Mouse (Mus musculus) retina, embryonic 14.5 days (tissue): Measurements from ENCODE around the gene Hcn1.
"Not testable (repeated sequence)": the region's sequence is repeated elsewhere in the genome, so short reads cannot be mapped to it uniquely, and the experiment has no call there.

Experiments used
- DNase-seq: peaks from one replicate; pipeline ENCODE4 v3.0.0-alpha.2; 2015; ENCODE audit warnings: low spot score

Hcn1 gene

DNA sequence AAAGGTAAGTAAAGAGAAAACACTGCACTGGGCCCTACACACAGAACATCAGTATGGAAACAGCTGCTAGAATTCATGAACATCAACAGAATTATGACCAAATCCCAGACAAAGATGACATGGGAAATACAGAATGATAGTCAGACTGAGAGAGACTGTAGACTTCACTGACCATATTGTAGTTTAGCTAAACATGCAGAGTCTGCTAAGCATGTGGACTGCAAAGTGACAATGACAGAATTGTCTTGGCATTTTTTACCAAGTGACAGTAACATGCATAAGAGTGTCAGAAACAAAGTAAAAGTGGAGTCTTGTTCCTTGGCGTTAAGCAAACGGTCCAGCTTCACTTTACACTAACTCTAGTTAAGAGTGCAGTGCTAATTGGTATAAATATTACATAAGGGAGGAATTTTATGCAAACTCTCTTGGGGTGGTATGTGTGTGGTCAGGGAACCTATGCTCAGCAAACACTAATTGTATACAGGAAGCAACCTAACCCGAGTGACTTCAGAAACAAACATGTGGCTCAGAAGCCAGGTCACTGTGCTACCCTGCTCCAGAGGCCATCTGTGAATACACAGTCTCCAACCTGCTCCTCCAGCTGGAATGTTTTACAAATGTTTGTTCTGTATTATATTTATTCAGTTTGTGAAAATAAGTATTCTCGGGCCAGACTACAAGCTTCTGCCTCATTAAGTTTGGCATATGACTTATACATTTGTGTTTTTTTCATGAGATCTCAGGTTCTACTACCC, 278.5 kb downstream of the Hcn1 start:
- no peak for DNase-seq

DNA sequence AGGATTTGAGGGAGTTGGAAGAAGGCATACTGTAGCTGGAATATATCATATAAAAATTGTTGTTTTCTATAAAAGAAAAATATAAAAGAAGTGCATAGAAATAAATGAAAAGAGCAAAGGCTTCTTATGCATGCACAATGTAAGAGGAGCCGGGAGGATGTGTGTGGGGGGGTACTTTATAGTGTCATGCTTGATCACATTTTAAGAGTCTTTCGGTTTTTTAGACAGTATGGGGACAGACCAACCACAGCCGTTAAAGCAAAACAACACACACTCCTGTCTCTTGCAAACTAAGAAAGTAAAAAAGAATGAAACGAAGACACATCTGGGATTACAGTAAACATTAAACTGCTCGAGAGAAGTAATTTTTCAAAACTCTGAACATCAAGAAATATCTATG, 290.0 kb downstream of the Hcn1 start:
- DNase-seq = no peak

GRCm38 (mm10) chr13:117898052-117898451, 295.9 kb downstream of the Hcn1 start:
- no peak for DNase-seq

GRCm38 (mm10) chr13:117907801-117908200, 305.7 kb downstream of the Hcn1 start:
- no peak for DNase-seq

DNA sequence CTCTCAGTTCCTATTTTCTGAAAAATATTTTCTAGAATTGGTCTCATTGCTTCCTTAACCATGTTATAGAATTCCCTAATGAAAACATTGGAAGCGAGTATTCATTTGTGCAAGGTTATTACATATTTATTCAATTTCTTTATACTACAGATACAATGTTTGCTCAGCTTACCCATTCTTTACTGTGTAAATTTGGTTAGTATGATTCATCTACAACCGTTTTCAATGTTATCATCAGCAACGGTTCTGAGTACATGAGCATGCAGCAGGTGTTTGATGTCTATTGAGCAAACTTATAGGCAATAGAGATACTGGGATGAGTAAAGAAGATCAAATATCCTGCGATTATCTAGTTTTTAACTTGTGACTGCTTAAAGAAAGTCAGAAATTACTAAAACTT, 327.6 kb downstream of the Hcn1 start:
- no peak for DNase-seq

GRCm38 (mm10) chr13:117931746-117932145, 329.6 kb downstream of the Hcn1 start:
- DNase-seq = no peak

GRCm38 (mm10) chr13:117938761-117939160, 336.6 kb downstream of the Hcn1 start:
- peak; percentile 16 for DNase-seq

- peak; percentile 28 for DNase-seq
Observed at GRCm38 (mm10) chr13:117940536-117941280, 338.6 kb downstream of the Hcn1 start.

- no peak for DNase-seq
Observed at GRCm38 (mm10) chr13:117946843-117947242, 344.7 kb downstream of the Hcn1 start.

DNA sequence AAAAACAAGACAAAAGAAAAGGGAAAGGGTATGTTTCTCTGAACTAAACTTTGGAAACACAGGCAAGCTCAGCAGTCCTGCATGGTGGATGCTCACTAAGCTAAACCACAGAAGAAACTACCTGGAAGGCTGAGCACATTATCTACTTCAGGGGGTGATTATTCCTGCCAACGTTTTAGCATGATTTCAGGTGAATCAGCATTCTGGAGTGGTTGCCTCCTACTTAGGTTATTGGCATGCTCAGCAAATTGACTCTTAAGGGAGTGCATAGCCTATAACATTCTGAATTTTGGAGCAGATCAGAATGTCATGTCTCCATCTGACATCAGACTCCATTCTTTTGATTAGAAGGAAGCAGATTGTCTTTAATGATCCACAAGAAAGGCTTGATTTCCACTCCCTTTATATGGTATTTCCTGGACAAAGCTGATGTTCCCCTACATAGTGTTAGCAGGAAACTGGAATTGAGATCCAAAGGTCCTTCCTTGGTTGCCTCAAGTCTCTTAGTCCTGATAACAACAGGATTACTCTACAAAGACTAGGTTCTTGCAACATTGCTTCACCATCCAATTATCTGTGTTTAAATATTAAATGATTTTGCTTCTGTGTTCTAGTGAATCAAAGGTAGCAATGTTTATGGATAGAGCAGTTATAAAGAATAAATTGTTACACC, 345.7 kb downstream of the Hcn1 start:
- DNase-seq = no peak

- peak; percentile 37 for DNase-seq
Observed at GRCm38 (mm10) chr13:117958496-117959421, 356.6 kb downstream of the Hcn1 start.

DNA sequence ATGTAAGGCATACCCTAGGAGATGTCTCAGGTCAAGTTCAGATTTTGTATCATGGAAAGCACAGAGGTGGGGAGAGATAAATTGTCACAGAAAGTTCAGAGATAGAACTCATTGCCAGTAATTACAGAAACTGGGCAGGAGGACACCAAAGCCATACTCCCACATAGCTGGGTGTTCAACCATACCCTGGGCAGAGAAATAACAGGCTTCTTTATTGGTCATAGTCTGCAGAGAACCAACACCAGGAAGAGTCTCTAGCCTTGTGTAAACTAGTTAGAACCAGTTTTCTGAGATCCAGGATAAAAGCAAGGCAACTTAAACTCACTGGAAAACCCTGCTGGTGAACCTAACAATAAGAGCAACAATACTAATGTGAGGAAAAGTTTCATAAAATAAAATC, 362.5 kb downstream of the Hcn1 start:
- DNase-seq = no peak

GRCm38 (mm10) chr13:117975382-117975781, 373.3 kb downstream of the Hcn1 start:
- no peak for DNase-seq

DNA sequence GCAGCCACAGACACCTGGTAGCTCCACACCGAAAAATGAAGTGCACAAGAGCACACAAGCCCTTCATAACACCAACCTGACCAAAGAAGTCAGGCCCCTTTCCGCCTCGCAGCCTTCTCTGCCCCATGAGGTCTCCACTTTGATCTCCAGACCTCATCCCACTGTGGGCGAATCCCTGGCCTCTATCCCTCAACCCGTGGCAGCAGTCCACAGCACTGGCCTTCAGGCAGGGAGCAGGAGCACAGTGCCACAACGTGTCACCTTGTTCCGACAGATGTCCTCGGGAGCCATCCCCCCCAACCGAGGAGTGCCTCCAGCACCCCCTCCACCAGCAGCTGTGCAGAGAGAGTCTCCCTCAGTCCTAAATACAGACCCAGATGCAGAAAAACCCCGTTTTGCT, 373.7 kb downstream of the Hcn1 start:
- no peak for DNase-seq

DNA sequence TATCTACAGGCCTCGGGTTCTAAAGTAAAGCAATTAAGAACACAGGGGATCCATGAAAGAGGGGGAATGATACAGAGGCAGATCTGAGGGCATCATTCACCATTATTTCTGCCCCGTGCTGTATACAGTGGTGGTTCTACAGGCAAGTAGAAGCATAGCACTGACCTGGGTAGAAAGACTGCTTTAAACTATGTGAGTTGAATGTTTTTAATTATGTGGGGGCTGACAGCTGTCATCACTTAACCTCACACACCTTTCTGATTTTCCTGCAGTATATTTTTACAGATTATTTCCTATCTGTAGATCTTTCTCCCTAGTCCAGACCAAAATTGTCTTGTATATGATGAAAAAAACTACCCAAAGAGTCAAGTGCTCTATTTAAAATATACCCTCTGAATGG, 382.2 kb downstream of the Hcn1 start:
- DNase-seq = no peak

GRCm38 (mm10) chr13:117999767-118000488, 397.8 kb downstream of the Hcn1 start:
- DNase-seq = no peak

DNA sequence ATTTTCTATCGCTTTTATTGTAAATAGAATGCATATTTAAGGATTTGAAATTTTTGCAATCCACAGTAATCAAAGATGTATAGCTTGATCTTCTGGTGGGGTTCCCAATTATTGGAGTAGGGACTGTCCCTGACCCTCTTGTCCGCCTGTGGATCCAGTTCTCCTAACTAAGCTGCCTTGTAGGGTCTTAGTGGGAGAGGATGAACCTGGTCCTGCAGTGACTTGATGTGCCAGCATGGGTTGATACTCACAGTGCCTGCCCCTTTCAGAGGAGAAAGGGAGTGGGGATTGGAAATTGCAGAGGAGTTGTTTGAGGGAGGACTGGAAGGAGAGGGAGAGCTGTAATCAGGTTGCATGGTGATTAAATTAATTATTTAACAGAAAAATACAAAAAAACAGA, 398.4 kb downstream of the Hcn1 start:
- no peak for DNase-seq

- DNase-seq = no peak
Observed at GRCm38 (mm10) chr13:118021176-118021575, 419.1 kb downstream of the Hcn1 start.

- not testable (repeated sequence) for DNase-seq
Observed at GRCm38 (mm10) chr13:118022891-118023290, 420.8 kb downstream of the Hcn1 start.

GRCm38 (mm10) chr13:118023381-118023780, 421.3 kb downstream of the Hcn1 start:
- no peak for DNase-seq

DNA sequence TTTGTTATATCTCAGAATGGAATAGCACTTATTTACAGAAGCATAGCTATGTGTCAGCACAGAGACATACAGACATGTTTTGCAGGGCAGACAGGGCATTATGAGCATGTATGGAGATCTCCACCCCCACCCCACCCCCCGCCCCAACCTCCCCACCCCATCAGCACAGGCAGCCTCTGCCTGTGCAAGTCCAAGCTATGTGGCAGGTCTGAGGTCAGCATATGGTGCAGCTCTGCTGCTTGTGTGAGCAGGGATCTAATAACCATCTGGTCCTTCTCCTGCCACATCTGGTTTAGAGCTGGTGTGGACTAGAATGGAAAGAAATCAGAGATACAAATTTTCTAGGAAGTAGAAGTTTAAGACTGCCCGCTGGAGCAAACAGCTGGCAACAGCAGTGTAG, 424.4 kb downstream of the Hcn1 start:
- DNase-seq = no peak
